Mouse (Mus musculus): ENCODE data around the gene Gm10563. TPM values are rescaled to one million over a fixed set of nuclear protein-coding genes. Genes with fewer than 3 reads are reported as not detected.

Gm10563 gene
- polyA plus RNA-seq, 1 experiment from 2014 or later, result not detected

GRCm38 (mm10) chr4:155593780-155594179 is 51.4 kb downstream of the Gm10563 start:
- H3K4me3 ChIP-seq, result no peak overlapping the region
- H3K4me1 ChIP-seq (replicated peaks), result no peaks in the 10 kb centered on the region; the same call in 1 of the 2 replicates
- WGBS, result 69% methylated on average over 1 of the region's 1 CpGs

DNA sequence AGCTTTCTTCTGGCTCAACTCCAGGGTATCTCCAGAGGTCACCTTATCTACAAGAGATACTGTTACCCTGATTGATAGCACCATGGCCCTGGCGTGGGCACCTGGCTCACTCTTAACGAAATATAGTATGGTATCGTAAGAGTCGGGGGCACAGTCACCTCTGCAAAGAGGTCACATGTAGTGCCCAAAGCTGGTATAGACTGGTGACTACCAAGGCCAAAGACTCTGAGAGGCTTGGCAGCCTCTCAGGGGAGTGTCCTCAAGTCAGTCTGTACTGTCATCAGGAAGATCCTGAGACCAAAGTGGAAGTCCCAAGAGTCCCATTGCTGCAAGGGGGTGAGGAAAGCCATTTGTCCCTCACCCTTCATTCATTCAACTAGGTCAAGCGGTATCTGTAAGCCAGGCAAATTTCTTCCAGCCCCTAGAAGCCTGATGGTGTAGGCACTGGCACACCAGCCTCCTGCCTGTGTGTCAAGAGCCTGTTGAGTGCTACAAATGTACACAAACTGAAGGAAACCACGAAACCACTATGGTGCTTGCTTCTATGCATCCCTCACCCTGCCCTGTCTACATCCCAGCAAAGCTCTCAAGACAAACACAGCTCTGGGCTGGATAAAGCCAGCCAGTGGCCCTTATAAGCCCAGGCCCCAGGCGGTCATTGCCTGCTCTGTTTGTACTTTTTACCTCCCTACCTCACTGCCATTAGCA is 54.0 kb downstream of the Gm10563 start:
- no peaks in the 10 kb centered on the region for H3K27me3 ChIP-seq (replicated peaks)
- H3K9ac ChIP-seq, result 0 out of 2 replicates have a peak overlapping the region, but pooled peaks have one; percentile 7
- H3K4me3 ChIP-seq, result no peak overlapping the region
- no peak overlapping the region for H3K27ac ChIP-seq (ENCODE audit: poor library complexity, severe bottlenecking)
- 69% methylated on average over 7 of the region's 7 CpGs for WGBS
- H3K4me2 ChIP-seq, result no peak overlapping the region
- H3K9me3 ChIP-seq (replicated peaks), result no peaks in the 10 kb centered on the region
- H3K4me1 ChIP-seq (replicated peaks), result no peaks in the 10 kb centered on the region
- ATAC-seq (ENCODE audit: insufficient number of reproducible peaks, low FRiP score), result no peak
- peaks cover 51% of the 10 kb centered on the region for H3K36me3 ChIP-seq

More at GRCm38 (mm10) chr4:155593780-155594179, 51.4 kb downstream of the Gm10563 start:
- Histone ChIP-seq H3K9me3 (replicated peaks) (no peaks in the 10 kb centered on the region), H3K9ac (no peak overlapping the region), H3K27ac (ENCODE audit: poor library complexity, severe bottlenecking) (no peak overlapping the region), H3K36me3 (peaks cover 25% of the 10 kb centered on the region), H3K27me3 (replicated peaks) (no peaks in the 10 kb centered on the region), H3K4me2 (no peak overlapping the region)
- ATAC-seq (ENCODE audit: insufficient number of reproducible peaks, low FRiP score), result no peak

DNA sequence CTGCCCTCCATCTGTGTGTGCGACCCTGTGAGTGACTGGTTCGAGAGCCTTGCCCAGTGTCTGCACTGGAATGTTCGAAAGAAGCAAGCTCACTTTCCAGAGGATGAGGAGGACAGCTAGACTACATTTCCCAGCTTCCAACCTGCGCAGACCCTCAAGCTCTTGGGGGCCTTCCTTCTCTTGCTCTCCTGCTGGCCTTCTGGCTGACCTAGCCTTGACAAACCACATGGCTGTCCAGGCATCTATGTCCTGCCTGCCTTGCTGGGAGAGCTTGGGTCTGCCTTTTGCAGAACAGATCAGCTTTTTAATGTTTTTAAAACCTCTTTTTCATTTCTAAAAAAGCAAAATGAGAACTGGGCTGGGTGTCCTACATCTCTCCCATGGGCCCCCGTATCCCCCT is 55.9 kb downstream of the Gm10563 start:
- Histone ChIP-seq H3K4me1 (replicated peaks) (no peaks in the 10 kb centered on the region), H3K36me3 (peaks cover 67% of the 10 kb centered on the region), H3K9me3 (replicated peaks) (no peaks in the 10 kb centered on the region), H3K4me3 (no peak overlapping the region), H3K27ac (ENCODE audit: poor library complexity, severe bottlenecking) (no peak overlapping the region), H3K9ac (no peak overlapping the region), H3K4me2 (no peak overlapping the region), H3K27me3 (replicated peaks) (no peaks in the 10 kb centered on the region)
- no peak for ATAC-seq (ENCODE audit: insufficient number of reproducible peaks, low FRiP score)
- 88% methylated on average over 5 of the region's 5 CpGs for WGBS

GRCm38 (mm10) chr4:155582279-155582905 is 62.8 kb downstream of the Gm10563 start:
- Histone ChIP-seq H3K27ac (ENCODE audit: poor library complexity, severe bottlenecking) (no peak overlapping the region), H3K36me3 (peaks cover 72% of the 10 kb centered on the region), H3K9ac (no peak overlapping the region), H3K4me2 (no peak overlapping the region), H3K9me3 (replicated peaks) (no peaks in the 10 kb centered on the region), H3K27me3 (replicated peaks) (no peaks in the 10 kb centered on the region), H3K4me1 (replicated peaks) (no peaks in the 10 kb centered on the region), H3K4me3 (no peak overlapping the region)
- 89% methylated on average over 6 of the region's 6 CpGs for WGBS
- ATAC-seq (ENCODE audit: insufficient number of reproducible peaks, low FRiP score), result no peak

DNA sequence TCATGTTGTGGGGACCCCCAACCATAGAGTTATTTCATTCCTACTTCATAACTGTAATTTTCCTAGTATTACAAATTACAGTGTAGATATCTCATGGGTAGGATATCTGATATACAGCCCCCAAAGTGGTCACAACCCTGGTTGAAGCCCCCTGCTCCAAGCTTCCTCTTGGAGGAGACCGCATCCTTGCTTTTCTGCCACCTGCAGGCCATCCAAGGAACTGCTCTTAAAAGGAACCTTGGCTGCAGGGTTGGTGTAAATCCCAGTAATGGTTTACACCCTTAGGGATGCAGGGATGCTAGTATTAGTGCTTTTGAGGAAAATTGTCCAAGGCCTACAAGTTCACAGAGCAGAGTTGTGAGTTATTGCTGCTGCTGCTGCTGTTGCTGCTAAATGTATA is 64.8 kb downstream of the Gm10563 start:
- Histone ChIP-seq H3K27ac (ENCODE audit: poor library complexity, severe bottlenecking) (no peak overlapping the region), H3K9ac (no peak overlapping the region), H3K4me1 (replicated peaks) (no peaks in the 10 kb centered on the region), H3K4me3 (no peak overlapping the region), H3K36me3 (peaks cover 63% of the 10 kb centered on the region), H3K4me2 (no peak overlapping the region), H3K9me3 (replicated peaks) (no peaks in the 10 kb centered on the region), H3K27me3 (replicated peaks) (no peaks in the 10 kb centered on the region)
- no peak for ATAC-seq (ENCODE audit: insufficient number of reproducible peaks, low FRiP score)
- 38% methylated on average over 1 of the region's 1 CpGs for WGBS

GRCm38 (mm10) chr4:155578336-155579125 is 66.7 kb downstream of the Gm10563 start:
- no peaks in the 10 kb centered on the region for H3K9me3 ChIP-seq (replicated peaks)
- peaks cover 44% of the 10 kb centered on the region for H3K36me3 ChIP-seq
- 82% methylated on average over 7 of the region's 7 CpGs for WGBS
- H3K27me3 ChIP-seq (replicated peaks), result no peaks in the 10 kb centered on the region
- ATAC-seq (ENCODE audit: insufficient number of reproducible peaks, low FRiP score), result no peak
- no peak overlapping the region for H3K9ac ChIP-seq
- no peak overlapping the region for H3K4me3 ChIP-seq
- H3K4me1 ChIP-seq (replicated peaks), result no peaks in the 10 kb centered on the region
- no peak overlapping the region for H3K27ac ChIP-seq (ENCODE audit: poor library complexity, severe bottlenecking)
- no peak overlapping the region for H3K4me2 ChIP-seq

- no peaks in the 10 kb centered on the region for H3K9me3 ChIP-seq (replicated peaks)
- WGBS, result 83% methylated on average over 5 of the region's 5 CpGs
- no peak overlapping the region for H3K4me2 ChIP-seq
- no peak overlapping the region for H3K27ac ChIP-seq (ENCODE audit: poor library complexity, severe bottlenecking)
- peaks cover 38% of the 10 kb centered on the region for H3K36me3 ChIP-seq
- no peaks in the 10 kb centered on the region for H3K27me3 ChIP-seq (replicated peaks)
- no peak overlapping the region for H3K9ac ChIP-seq
- H3K4me3 ChIP-seq, result no peak overlapping the region
- no peak for ATAC-seq (ENCODE audit: insufficient number of reproducible peaks, low FRiP score)
- no peaks in the 10 kb centered on the region for H3K4me1 ChIP-seq (replicated peaks)
Observed at GRCm38 (mm10) chr4:155577741-155578140, 67.5 kb downstream of the Gm10563 start.

DNA sequence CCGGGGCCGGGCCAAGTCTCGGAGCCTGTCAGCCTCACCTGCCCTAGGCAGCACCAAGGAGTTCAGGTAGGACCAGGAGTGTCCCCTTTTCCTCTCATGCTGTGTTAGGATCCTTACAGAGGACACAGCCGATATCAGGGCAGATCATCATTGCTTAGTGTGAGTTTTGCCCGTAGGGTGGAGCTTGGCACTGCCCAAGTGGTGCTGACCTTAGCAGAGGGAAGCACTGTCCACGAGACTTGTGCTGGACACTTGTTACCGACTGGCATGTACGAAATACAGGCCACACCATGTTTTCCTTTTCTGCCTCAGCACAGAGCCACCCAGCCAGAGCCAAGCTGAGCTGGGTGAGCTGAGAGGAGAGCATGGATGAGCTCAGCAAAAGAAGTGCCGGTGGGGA is 68.1 kb downstream of the Gm10563 start:
- H3K4me1 ChIP-seq (replicated peaks), result no peaks in the 10 kb centered on the region
- no peaks in the 10 kb centered on the region for H3K27me3 ChIP-seq (replicated peaks)
- H3K9ac ChIP-seq, result no peak overlapping the region
- 0 out of 2 replicates have a peak, but pooled peaks have one; percentile 21 for ATAC-seq (ENCODE audit: insufficient number of reproducible peaks, low FRiP score)
- H3K36me3 ChIP-seq, result peaks cover 32% of the 10 kb centered on the region
- H3K4me2 ChIP-seq, result no peak overlapping the region
- no peak overlapping the region for H3K4me3 ChIP-seq
- 88% methylated on average over 9 of the region's 9 CpGs for WGBS
- no peak overlapping the region for H3K27ac ChIP-seq (ENCODE audit: poor library complexity, severe bottlenecking)
- H3K9me3 ChIP-seq (replicated peaks), result no peaks in the 10 kb centered on the region

DNA sequence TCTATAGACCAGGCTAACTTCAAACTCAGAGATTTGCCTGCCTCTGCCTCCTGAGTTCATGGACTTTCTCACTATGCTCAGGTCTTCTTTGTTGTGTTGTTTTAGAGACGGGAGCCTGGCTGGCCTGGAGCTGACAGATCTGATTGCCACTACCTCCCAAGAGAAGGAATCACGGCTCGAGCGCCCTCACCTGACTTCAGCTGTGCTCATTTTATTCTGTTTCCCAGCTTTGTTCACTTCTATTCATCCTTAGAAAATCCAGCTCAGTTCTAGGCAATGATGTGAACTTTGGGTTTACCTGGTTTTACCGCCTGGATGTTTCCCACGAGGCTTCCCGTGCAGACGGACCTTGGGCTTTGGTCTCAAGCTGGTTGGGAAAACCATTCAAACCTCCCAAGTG is 69.7 kb downstream of the Gm10563 start:
- H3K4me3 ChIP-seq, result no peak overlapping the region
- H3K9ac ChIP-seq, result no peak overlapping the region
- no peaks in the 10 kb centered on the region for H3K27me3 ChIP-seq (replicated peaks)
- H3K4me1 ChIP-seq (replicated peaks), result peaks cover 4% of the 10 kb centered on the region; the same call in 1 of the 2 replicates
- H3K36me3 ChIP-seq, result peaks cover 29% of the 10 kb centered on the region
- WGBS, result 90% methylated on average over 8 of the region's 8 CpGs
- no peaks in the 10 kb centered on the region for H3K9me3 ChIP-seq (replicated peaks)
- no peak for ATAC-seq (ENCODE audit: insufficient number of reproducible peaks, low FRiP score)
- H3K4me2 ChIP-seq, result no peak overlapping the region
- H3K27ac ChIP-seq (ENCODE audit: poor library complexity, severe bottlenecking), result no peak overlapping the region

- no peak for ATAC-seq (ENCODE audit: insufficient number of reproducible peaks, low FRiP score)
- H3K36me3 ChIP-seq, result peaks cover 27% of the 10 kb centered on the region
- H3K9ac ChIP-seq, result no peak overlapping the region
- no peak overlapping the region for H3K4me2 ChIP-seq
- no peaks in the 10 kb centered on the region for H3K9me3 ChIP-seq (replicated peaks)
- peaks cover 4% of the 10 kb centered on the region; the same call in 1 of the 2 replicates for H3K4me1 ChIP-seq (replicated peaks)
- no peak overlapping the region for H3K27ac ChIP-seq (ENCODE audit: poor library complexity, severe bottlenecking)
- no peaks in the 10 kb centered on the region for H3K27me3 ChIP-seq (replicated peaks)
- H3K4me3 ChIP-seq, result no peak overlapping the region
- 73% methylated on average over 11 of the region's 11 CpGs for WGBS
Observed at GRCm38 (mm10) chr4:155574931-155575330, 70.3 kb downstream of the Gm10563 start.

- ATAC-seq (ENCODE audit: insufficient number of reproducible peaks, low FRiP score), result no peak
- H3K4me1 ChIP-seq (replicated peaks), result peaks cover 4% of the 10 kb centered on the region
- no peaks in the 10 kb centered on the region for H3K9me3 ChIP-seq (replicated peaks)
- H3K27ac ChIP-seq (ENCODE audit: poor library complexity, severe bottlenecking), result no peak overlapping the region
- no peak overlapping the region for H3K9ac ChIP-seq
- H3K27me3 ChIP-seq (replicated peaks), result no peaks in the 10 kb centered on the region
- peaks cover 19% of the 10 kb centered on the region for H3K36me3 ChIP-seq
- no peak overlapping the region for H3K4me2 ChIP-seq
- H3K4me3 ChIP-seq, result no peak overlapping the region
- 91% methylated on average over 9 of the region's 9 CpGs for WGBS
Observed at GRCm38 (mm10) chr4:155573876-155574275, 71.3 kb downstream of the Gm10563 start.

All from heart, embryonic 12.5 days (tissue).